Mouse (Mus musculus) liver, embryonic 15.5 days (tissue): ENCODE data around the gene Psmd9. TPM values are rescaled to one million over a fixed set of nuclear protein-coding genes. Genes with fewer than 3 reads are reported as not detected.
A peak's percentile ranks its signal among the peaks of the same experiment; 100 is the strongest.
"Not testable (repeated sequence)": the region's sequence is repeated elsewhere in the genome, so short reads cannot be mapped to it uniquely, and the experiment has no call there.

Experiments
- ATAC-seq: fragments of 200-750 bp; cut with Nextera tagmentation; 2 replicates; pipeline ENCODE4 v1.8.0; 2017; ENCODE audit warnings: moderate number of reproducible peaks, mild to moderate bottlenecking, moderate library complexity; ENCODE audit not compliant: insufficient read depth
- H3K27ac ChIP-seq: fragments of 300-500 bp; sonication (generic); replicated peaks from 2 replicates; pipeline ENCODE4 v1.5.1; 2015; ENCODE audit warnings: mild to moderate bottlenecking, inconsistent platforms
- H3K27me3 ChIP-seq: fragments of 300-500 bp; sonication (generic); 2 replicates; pipeline ENCODE4 v1.6.1; 2015; ENCODE audit warnings: mild to moderate bottlenecking, inconsistent platforms
- H3K36me3 ChIP-seq: fragments of 300-500 bp; sonication (generic); replicated peaks from 2 replicates; pipeline ENCODE4 v1.6.1; 2015; ENCODE audit warnings: moderate library complexity, mild to moderate bottlenecking, inconsistent platforms
- H3K4me1 ChIP-seq: fragments of 300-500 bp; sonication (generic); replicated peaks from 2 replicates; pipeline ENCODE4 v1.6.1; 2015; ENCODE audit warnings: inconsistent platforms
- H3K4me2 ChIP-seq: fragments of 300-500 bp; sonication (generic); 2 replicates; pipeline ENCODE4 v1.6.1; 2015; ENCODE audit warnings: moderate library complexity, mild to moderate bottlenecking, inconsistent platforms
- H3K4me3 ChIP-seq: fragments of 300-500 bp; sonication (generic); replicated peaks from 2 replicates; pipeline ENCODE4 v1.5.1; 2015; ENCODE audit warnings: mild to moderate bottlenecking, inconsistent platforms
- H3K9ac ChIP-seq: fragments of 300-500 bp; sonication (generic); 2 replicates; pipeline ENCODE4 v1.6.1; 2015; ENCODE audit warnings: moderate library complexity, mild to moderate bottlenecking, inconsistent platforms
- H3K9me3 ChIP-seq: fragments of 300-500 bp; sonication (generic); replicated peaks from 2 replicates; pipeline ENCODE4 v1.6.1; 2016; ENCODE audit warnings: inconsistent platforms
- WGBS: fragments of 180-500 bp; shearing (Covaris S2); methylation state at CpG from one replicate; pipeline ENCODE4 v1.1.7; 2015; ENCODE audit warnings: mixed read lengths; ENCODE audit not compliant: insufficient replicate concordance; 5-methylcytosine and 5-hydroxymethylcytosine counted together
- polyA plus RNA-seq: library from polyadenylated mRNA; unstranded; fragments of >200 nt; fragmentation: Nextera tagmentation; extraction: Ambion mirVana; gene quantifications from 2 replicates; pipeline ENCODE4 v1.2.1, GENCODE M21; 2015

The Psmd9 gene
- polyA plus RNA-seq, 1 experiment from 2014 or later, result 70.1 TPM

GRCm38 (mm10) chr5:123198523-123198922 is 29.3 kb downstream of the Psmd9 start:
- Histone ChIP-seq H3K9me3 (no peaks in the 10 kb centered on the region), H3K4me3 (no peak overlapping the region), H3K27me3 (no peaks in the 10 kb centered on the region), H3K36me3 (no peaks in the 10 kb centered on the region), H3K4me2 (no peak overlapping the region), H3K9ac (no peak overlapping the region), H3K4me1 (peaks cover 75% of the 10 kb centered on the region), H3K27ac (peak overlapping the region; percentile 95)
- WGBS, result 66% methylated on average over 4 of the region's 4 CpGs
- no peak for ATAC-seq

GRCm38 (mm10) chr5:123200816-123201522 is 31.8 kb downstream of the Psmd9 start:
- not testable (repeated sequence) for H3K36me3 ChIP-seq, H3K4me3 ChIP-seq, H3K27me3 ChIP-seq, H3K9me3 ChIP-seq
- WGBS, result 45% methylated on average over 6 of the region's 7 CpGs
- peak; percentile 59 for ATAC-seq
- H3K9ac ChIP-seq, result peak overlapping the region; percentile 46; the same call in 1 of the 2 replicates
- H3K27ac ChIP-seq, result peak overlapping the region; percentile 94
- H3K4me1 ChIP-seq, result peaks cover 51% of the 10 kb centered on the region
- peak overlapping the region; percentile 44; the same call in 1 of the 2 replicates for H3K4me2 ChIP-seq

- peak; percentile 67 for ATAC-seq
- H3K9ac ChIP-seq, result peak overlapping the region; percentile 26; the same call in 1 of the 2 replicates
- H3K4me2 ChIP-seq, result peak overlapping the region; percentile 36
Measured at GRCm38 (mm10) chr5:123201523-123201892, 32.3 kb downstream of the Psmd9 start.

GRCm38 (mm10) chr5:123201987-123202386 is 32.8 kb downstream of the Psmd9 start:
- peak overlapping the region; percentile 26; the same call in 1 of the 2 replicates for H3K9ac ChIP-seq
- WGBS, result 29% methylated on average over 5 of the region's 5 CpGs

More at GRCm38 (mm10) chr5:123201523-123201892, 32.3 kb downstream of the Psmd9 start:
- no peaks in the 10 kb centered on the region for H3K36me3 ChIP-seq
- no peaks in the 10 kb centered on the region for H3K9me3 ChIP-seq
- peak overlapping the region; percentile 94 for H3K27ac ChIP-seq
- H3K4me3 ChIP-seq, result no peak overlapping the region
- WGBS, result 69% methylated on average over 7 of the region's 7 CpGs
- H3K27me3 ChIP-seq, result no peaks in the 10 kb centered on the region
- peaks cover 46% of the 10 kb centered on the region for H3K4me1 ChIP-seq

GRCm38 (mm10) chr5:123202771-123203170 is 33.6 kb downstream of the Psmd9 start:
- H3K9ac ChIP-seq, H3K4me3 ChIP-seq, H3K4me2 ChIP-seq, H3K36me3 ChIP-seq, H3K27me3 ChIP-seq, H3K9me3 ChIP-seq, ATAC-seq, H3K27ac ChIP-seq: not testable (repeated sequence)
- peaks cover 36% of the 10 kb centered on the region for H3K4me1 ChIP-seq
- 38% methylated on average over 4 of the region's 4 CpGs for WGBS

More at GRCm38 (mm10) chr5:123201987-123202386, 32.8 kb downstream of the Psmd9 start:
- peaks cover 42% of the 10 kb centered on the region for H3K4me1 ChIP-seq
- H3K9me3 ChIP-seq, result no peaks in the 10 kb centered on the region
- H3K4me3 ChIP-seq, result no peak overlapping the region
- no peaks in the 10 kb centered on the region for H3K36me3 ChIP-seq
- peak overlapping the region; percentile 36 for H3K4me2 ChIP-seq
- peak; percentile 69 for ATAC-seq
- no peaks in the 10 kb centered on the region for H3K27me3 ChIP-seq
- peak overlapping the region; percentile 94 for H3K27ac ChIP-seq

GRCm38 (mm10) chr5:123203591-123203990 is 34.4 kb downstream of the Psmd9 start:
- H3K4me2 ChIP-seq, H3K4me3 ChIP-seq: not testable (repeated sequence)
- WGBS, result 73% methylated on average over 7 of the region's 7 CpGs

GRCm38 (mm10) chr5:123222346-123223050 is 53.3 kb downstream of the Psmd9 start:
- peak overlapping the region; percentile 90 for H3K27ac ChIP-seq
- WGBS, result 26% methylated on average over 3 of the region's 5 CpGs
- not testable (repeated sequence) for H3K9me3 ChIP-seq, H3K27me3 ChIP-seq, H3K36me3 ChIP-seq, H3K4me3 ChIP-seq
- peak overlapping the region; percentile 46 for H3K4me2 ChIP-seq
- peaks cover 40% of the 10 kb centered on the region for H3K4me1 ChIP-seq
- ATAC-seq, result peak; percentile 84
- peak overlapping the region; percentile 27; the same call in 1 of the 2 replicates for H3K9ac ChIP-seq

More at GRCm38 (mm10) chr5:123203591-123203990, 34.4 kb downstream of the Psmd9 start:
- peaks cover 30% of the 10 kb centered on the region for H3K4me1 ChIP-seq
- H3K9me3 ChIP-seq, H3K27ac ChIP-seq, H3K27me3 ChIP-seq, ATAC-seq, H3K9ac ChIP-seq, H3K36me3 ChIP-seq: not testable (repeated sequence)

- Histone ChIP-seq H3K27me3 (no peaks in the 10 kb centered on the region), H3K4me2 (peak overlapping the region; percentile 46), H3K9ac (0 out of 2 replicates have a peak overlapping the region, but pooled peaks have one; percentile 27), H3K4me1 (peaks cover 46% of the 10 kb centered on the region), H3K4me3 (no peak overlapping the region), H3K36me3 (no peaks in the 10 kb centered on the region), H3K9me3 (no peaks in the 10 kb centered on the region), H3K27ac (peak overlapping the region; percentile 90)
- ATAC-seq, result peak; percentile 82
- WGBS, result 14% methylated on average over 4 of the region's 4 CpGs
Measured at GRCm38 (mm10) chr5:123223051-123223410, 53.8 kb downstream of the Psmd9 start.

- Histone ChIP-seq H3K27ac (peak overlapping the region; percentile 84), H3K4me1 (peaks cover 53% of the 10 kb centered on the region)
- H3K36me3 ChIP-seq, ATAC-seq, H3K9me3 ChIP-seq, H3K4me3 ChIP-seq, H3K9ac ChIP-seq, H3K4me2 ChIP-seq, H3K27me3 ChIP-seq: not testable (repeated sequence)
- 52% methylated on average over 6 of the region's 6 CpGs for WGBS
Measured at GRCm38 (mm10) chr5:123223861-123224260, 54.6 kb downstream of the Psmd9 start.

- Histone ChIP-seq H3K27me3 (no peaks in the 10 kb centered on the region), H3K4me1 (peaks cover 63% of the 10 kb centered on the region), H3K36me3 (peaks cover 8% of the 10 kb centered on the region), H3K27ac (peak overlapping the region; percentile 45), H3K4me3 (no peak overlapping the region), H3K9ac (no peak overlapping the region), H3K4me2 (no peak overlapping the region), H3K9me3 (no peaks in the 10 kb centered on the region)
- WGBS, result 81% methylated on average over 7 of the region's 7 CpGs
- ATAC-seq, result no peak
Measured at GRCm38 (mm10) chr5:123226851-123227250, 57.6 kb downstream of the Psmd9 start.

- Histone ChIP-seq H3K36me3 (peaks cover 14% of the 10 kb centered on the region), H3K27me3 (no peaks in the 10 kb centered on the region), H3K9me3 (no peaks in the 10 kb centered on the region), H3K4me3 (peak overlapping the region; percentile 94), H3K4me2 (peak overlapping the region; percentile 82), H3K4me1 (peaks cover 59% of the 10 kb centered on the region), H3K27ac (peak overlapping the region; percentile 86), H3K9ac (peak overlapping the region; percentile 95)
- ATAC-seq, result peak; percentile 80
- WGBS, result 2% methylated on average over 42 of the region's 42 CpGs
Measured at GRCm38 (mm10) chr5:123227762-123228523, 58.7 kb downstream of the Psmd9 start.
